Mouse (Mus musculus) hindbrain, embryonic 16.5 days (tissue): ENCODE measurements around the gene Nosip. TPM values are rescaled to one million over a fixed set of nuclear protein-coding genes. Genes with fewer than 3 reads are reported as not detected.
"Not testable (repeated sequence)": the region's sequence is repeated elsewhere in the genome, so short reads cannot be mapped to it uniquely, and the experiment has no call there.

ENCODE experiments used
- ATAC-seq: fragments of 200-750 bp; cut with Nextera tagmentation; 2 replicates; pipeline ENCODE4 v1.8.0; 2017; ENCODE audit warnings: moderate TSS enrichment, moderate library complexity
- H3K27ac ChIP-seq: fragments of 300-500 bp; sonication (generic); 2 replicates; pipeline ENCODE4 v1.5.1; 2014; ENCODE audit warnings: low read depth, mild to moderate bottlenecking, control low read depth, low read length, moderate library complexity
- H3K27me3 ChIP-seq: fragments of 300-500 bp; sonication (generic); replicated peaks from 2 replicates; pipeline ENCODE4 v1.6.1; 2014; ENCODE audit warnings: low read length; ENCODE audit not compliant: control insufficient read depth, insufficient read depth
- H3K36me3 ChIP-seq: fragments of 300-500 bp; sonication (generic); 2 replicates; pipeline ENCODE4 v1.6.1; 2014; ENCODE audit warnings: mild to moderate bottlenecking, low read length, moderate library complexity, mixed read lengths; ENCODE audit not compliant: control insufficient read depth, insufficient read depth
- H3K4me1 ChIP-seq: fragments of 300-500 bp; sonication (generic); 2 replicates; pipeline ENCODE4 v1.6.1; 2014; ENCODE audit warnings: low read depth, low read length; ENCODE audit not compliant: control insufficient read depth, insufficient read depth
- H3K4me2 ChIP-seq: fragments of 300-500 bp; sonication (generic); 2 replicates; pipeline ENCODE4 v1.6.1; 2014; ENCODE audit warnings: mild to moderate bottlenecking, low read length, control low read depth, moderate library complexity
- H3K4me3 ChIP-seq: fragments of 300-500 bp; sonication (generic); 2 replicates; pipeline ENCODE4 v1.5.1; 2014; ENCODE audit warnings: mild to moderate bottlenecking, low read length, control low read depth, moderate library complexity
- H3K9ac ChIP-seq: fragments of 300-500 bp; sonication (generic); 2 replicates; pipeline ENCODE4 v1.6.1; 2014; ENCODE audit warnings: low read depth, mild to moderate bottlenecking, control low read depth, low read length, moderate library complexity
- H3K9me3 ChIP-seq: fragments of 300-500 bp; sonication (generic); 2 replicates; pipeline ENCODE4 v1.6.1; 2014; ENCODE audit warnings: mild to moderate bottlenecking, low read length, moderate library complexity; ENCODE audit not compliant: control insufficient read depth
- WGBS: fragments of 180-500 bp; shearing (Covaris S2); extraction: QIAGEN DNeasy Blood & Tissue Kit; methylation state at CpG from one replicate; pipeline ENCODE4 v1.1.7; 2014; 5-methylcytosine and 5-hydroxymethylcytosine counted together
- polyA plus RNA-seq: library from polyadenylated mRNA; unstranded; fragments of >200 nt; fragmentation: Nextera tagmentation; extraction: Ambion mirVana; gene quantifications from 2 replicates; pipeline ENCODE4 v1.2.1, GENCODE M21; 2015

The Nosip gene
- polyA plus RNA-seq, 1 experiment from 2014 or later, result 69.0 TPM

DNA sequence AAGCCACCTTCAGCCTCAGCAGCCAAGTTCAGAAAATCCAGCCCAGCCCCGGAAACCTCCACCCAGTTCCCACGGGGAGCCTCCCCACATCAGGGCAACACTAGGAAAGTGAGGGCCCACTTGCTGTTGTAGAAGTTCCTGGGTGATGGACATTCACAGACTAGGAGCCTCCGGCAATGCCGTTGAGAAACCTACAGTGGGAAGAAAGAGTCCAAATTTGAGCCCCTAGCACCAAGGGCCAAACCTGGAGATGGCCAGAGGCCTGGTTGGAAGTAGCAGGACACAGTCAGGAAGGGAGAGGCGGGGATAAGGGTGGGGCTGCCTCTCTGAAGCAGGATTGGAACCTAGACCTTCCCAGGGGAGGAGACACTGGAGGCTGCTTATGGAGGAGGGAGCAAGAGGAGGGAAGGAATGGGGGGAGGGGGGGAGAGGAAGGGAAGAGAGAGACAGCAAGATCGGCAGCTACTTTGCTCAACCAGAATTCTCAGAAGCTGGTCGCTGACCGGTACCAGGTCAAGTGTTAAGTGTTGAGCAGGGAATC lies 43.1 kb upstream of the Nosip start:
- Histone ChIP-seq H3K27ac (no peak overlapping the region), H3K4me3 (peak overlapping the region; percentile 2; the same call in 1 of the 2 replicates)

DNA sequence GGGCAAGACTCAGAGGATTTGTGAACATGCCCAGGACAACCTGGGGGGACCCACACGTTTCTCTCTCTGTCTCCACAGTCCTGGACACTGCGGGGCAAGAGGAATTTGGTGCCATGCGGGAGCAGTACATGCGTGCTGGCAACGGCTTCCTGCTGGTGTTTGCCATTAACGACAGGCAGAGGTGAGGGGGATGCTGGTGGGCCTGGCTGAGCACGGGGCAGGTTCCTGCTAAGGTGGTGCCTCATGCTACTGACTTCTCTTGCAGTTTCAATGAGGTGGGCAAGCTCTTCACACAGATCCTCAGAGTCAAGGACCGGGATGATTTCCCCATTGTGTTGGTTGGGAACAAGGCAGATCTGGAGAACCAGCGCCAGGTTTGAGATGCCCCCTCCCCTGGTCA lies 42.0 kb upstream of the Nosip start:
- no peak overlapping the region for H3K9ac ChIP-seq
- H3K27ac ChIP-seq, result no peak overlapping the region
- peaks cover 10% of the 10 kb centered on the region for H3K4me1 ChIP-seq
- no peaks in the 10 kb centered on the region for H3K36me3 ChIP-seq
- WGBS, result 74% methylated on average over 9 of the region's 9 CpGs
- no peaks in the 10 kb centered on the region for H3K27me3 ChIP-seq
- H3K4me3 ChIP-seq, result no peak overlapping the region
- no peak overlapping the region for H3K4me2 ChIP-seq
- ATAC-seq, result no peak
- no peaks in the 10 kb centered on the region for H3K9me3 ChIP-seq

More for the DNA sequence above, 43.1 kb upstream of the Nosip start:
- ATAC-seq, result no peak
- no peaks in the 10 kb centered on the region for H3K27me3 ChIP-seq
- H3K9ac ChIP-seq, result peak overlapping the region; percentile 31; the same call in 1 of the 2 replicates
- WGBS, result 48% methylated on average over 8 of the region's 8 CpGs
- H3K36me3 ChIP-seq, result no peaks in the 10 kb centered on the region
- H3K4me1 ChIP-seq, result peaks cover 20% of the 10 kb centered on the region
- H3K4me2 ChIP-seq, result peak overlapping the region; percentile 93
- no peaks in the 10 kb centered on the region for H3K9me3 ChIP-seq

DNA sequence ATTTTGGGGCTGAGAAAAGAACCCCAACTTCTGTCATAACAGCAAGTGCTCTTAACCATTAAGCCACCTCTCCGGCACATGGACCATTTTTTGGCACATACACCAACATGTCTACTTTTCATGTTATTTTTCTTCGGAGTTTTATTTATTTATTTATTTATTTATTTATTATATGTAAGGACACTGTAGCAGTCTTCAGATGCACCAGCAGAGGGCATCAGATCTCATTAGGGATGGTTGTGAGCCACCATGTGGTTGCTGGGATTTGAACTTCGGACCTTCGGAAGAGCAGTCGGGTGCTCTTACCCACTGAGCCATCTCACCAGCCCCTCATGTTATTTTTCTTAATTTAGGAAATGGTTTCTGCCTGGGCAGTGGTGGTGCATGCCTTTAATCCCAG lies 38.5 kb upstream of the Nosip start:
- H3K36me3 ChIP-seq, result peaks cover 16% of the 10 kb centered on the region
- not testable (repeated sequence) for H3K9me3 ChIP-seq, H3K4me1 ChIP-seq, H3K4me2 ChIP-seq, H3K27ac ChIP-seq, ATAC-seq, H3K4me3 ChIP-seq, H3K27me3 ChIP-seq, H3K9ac ChIP-seq
- 76% methylated on average over 5 of the region's 5 CpGs for WGBS

DNA sequence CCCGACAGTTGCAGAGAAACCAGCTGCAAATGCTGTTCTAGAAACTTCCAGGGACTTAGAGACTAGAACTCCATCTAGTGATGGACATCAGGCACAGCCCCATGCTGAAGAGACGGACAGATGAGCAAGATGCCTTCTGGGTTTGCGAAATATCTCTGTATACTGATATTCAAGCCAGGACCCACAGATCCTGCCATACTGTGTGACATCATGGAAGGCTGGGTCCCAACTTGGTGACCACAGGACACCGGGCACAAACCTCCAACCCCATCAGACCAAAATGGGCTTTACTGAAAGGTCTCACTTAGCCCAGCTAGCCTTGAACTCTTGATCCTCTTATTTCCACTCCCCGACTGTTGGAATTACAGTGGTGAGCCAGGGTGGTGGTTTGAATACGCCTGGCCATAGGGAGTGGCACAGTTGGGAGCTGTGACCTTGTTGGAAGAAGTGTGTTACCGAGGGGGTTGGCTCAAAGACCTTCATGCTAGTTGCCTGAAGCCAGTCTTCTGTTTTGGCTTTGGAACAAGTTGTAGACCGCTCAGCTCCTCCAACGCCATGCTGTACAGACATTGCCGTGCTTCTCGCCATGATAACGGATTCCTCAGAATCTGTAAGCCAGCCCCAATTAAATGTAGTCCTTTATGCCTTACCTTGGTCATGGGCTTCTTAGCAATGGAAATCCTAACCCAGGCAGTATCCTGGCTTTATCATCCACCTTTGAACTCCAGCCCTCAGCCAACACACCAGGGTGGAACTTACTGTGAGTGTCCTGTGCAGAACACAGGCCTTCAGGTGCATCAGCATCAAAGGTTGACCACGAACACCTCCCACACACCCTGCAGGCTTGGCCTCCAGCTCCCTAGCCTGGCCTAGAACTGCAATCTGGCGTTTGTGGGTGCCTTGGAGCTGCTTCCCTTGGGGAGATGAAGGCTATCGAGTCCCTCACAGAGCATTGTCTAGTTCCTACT lies 37.7 kb upstream of the Nosip start:
- no peak overlapping the region for H3K4me3 ChIP-seq
- peaks cover 21% of the 10 kb centered on the region for H3K36me3 ChIP-seq
- peaks cover 2% of the 10 kb centered on the region; the same call in 1 of the 2 replicates for H3K4me1 ChIP-seq
- H3K4me2 ChIP-seq, result no peak overlapping the region
- H3K27me3 ChIP-seq, result no peaks in the 10 kb centered on the region
- no peak overlapping the region for H3K9ac ChIP-seq
- no peaks in the 10 kb centered on the region for H3K9me3 ChIP-seq
- no peak overlapping the region for H3K27ac ChIP-seq
- 88% methylated on average over 15 of the region's 15 CpGs for WGBS
- no peak for ATAC-seq

DNA sequence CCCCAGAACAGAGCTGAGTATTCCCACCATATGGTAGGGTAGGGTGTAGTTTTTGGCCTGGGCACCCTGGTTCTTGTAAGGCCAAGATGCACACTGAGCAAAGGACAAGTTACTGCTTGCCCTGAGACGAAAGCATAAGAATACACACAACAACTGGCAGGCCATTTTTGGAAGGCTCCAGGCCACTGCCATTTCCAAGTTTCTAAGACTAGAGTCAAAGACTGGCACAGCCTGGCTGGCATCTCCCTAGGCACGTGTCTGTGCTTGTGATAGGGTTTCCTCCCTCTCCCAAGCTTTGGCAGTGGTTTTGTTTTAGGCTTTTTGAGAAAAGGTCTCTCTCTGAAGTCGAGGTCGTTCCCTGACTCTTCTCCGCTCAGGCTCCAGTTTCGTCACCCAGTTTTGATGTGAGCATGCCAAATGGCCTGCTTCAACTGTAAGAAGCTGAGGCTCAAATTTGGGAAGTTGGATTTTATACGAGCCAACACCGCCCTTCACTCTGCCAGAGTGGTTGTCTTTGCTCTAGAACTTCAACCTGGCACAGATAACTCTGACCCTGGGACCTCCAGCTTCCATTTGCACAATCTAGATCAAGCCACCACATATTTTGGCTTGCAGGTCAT lies 36.5 kb upstream of the Nosip start:
- H3K36me3 ChIP-seq, result peaks cover 28% of the 10 kb centered on the region
- H3K27me3 ChIP-seq, result no peaks in the 10 kb centered on the region
- H3K4me3 ChIP-seq, result no peak overlapping the region
- 79% methylated on average over 8 of the region's 8 CpGs for WGBS
- H3K4me2 ChIP-seq, result no peak overlapping the region
- H3K4me1 ChIP-seq, result peaks cover 2% of the 10 kb centered on the region; the same call in 1 of the 2 replicates
- 0 out of 2 replicates have a peak overlapping the region, but pooled peaks have one; percentile 7 for H3K9ac ChIP-seq
- no peaks in the 10 kb centered on the region for H3K9me3 ChIP-seq
- 0 out of 2 replicates have a peak overlapping the region, but pooled peaks have one; percentile 9 for H3K27ac ChIP-seq
- ATAC-seq, result no peak

DNA sequence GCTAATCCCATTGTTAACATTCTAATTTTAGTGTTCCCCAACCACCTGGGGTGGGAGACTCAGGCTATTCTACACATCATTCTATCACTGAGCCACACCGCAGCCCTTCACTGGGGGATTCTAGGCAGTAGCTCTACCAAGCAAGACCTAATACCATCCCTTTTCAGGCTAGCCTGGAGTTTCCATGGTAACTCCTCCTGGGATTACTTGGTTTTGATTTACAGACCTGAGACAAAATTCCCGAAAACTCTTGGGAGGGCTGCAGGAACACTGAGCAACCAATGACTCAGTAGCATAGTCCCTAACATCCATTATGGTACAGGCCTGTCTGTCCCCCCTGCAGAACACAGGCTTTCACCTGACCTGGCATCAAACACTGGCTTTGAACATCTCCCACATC lies 36.0 kb upstream of the Nosip start:
- Histone ChIP-seq H3K4me2 (no peak overlapping the region), H3K9ac (no peak overlapping the region), H3K4me3 (no peak overlapping the region), H3K36me3 (peaks cover 33% of the 10 kb centered on the region), H3K27ac (no peak overlapping the region; the same call in 1 of the 2 replicates), H3K4me1 (peaks cover 2% of the 10 kb centered on the region; the same call in 1 of the 2 replicates), H3K27me3 (no peaks in the 10 kb centered on the region), H3K9me3 (no peaks in the 10 kb centered on the region)
- ATAC-seq, result 0 out of 2 replicates have a peak, but pooled peaks have one; percentile 27
- 39% methylated on average over 2 of the region's 2 CpGs for WGBS

DNA sequence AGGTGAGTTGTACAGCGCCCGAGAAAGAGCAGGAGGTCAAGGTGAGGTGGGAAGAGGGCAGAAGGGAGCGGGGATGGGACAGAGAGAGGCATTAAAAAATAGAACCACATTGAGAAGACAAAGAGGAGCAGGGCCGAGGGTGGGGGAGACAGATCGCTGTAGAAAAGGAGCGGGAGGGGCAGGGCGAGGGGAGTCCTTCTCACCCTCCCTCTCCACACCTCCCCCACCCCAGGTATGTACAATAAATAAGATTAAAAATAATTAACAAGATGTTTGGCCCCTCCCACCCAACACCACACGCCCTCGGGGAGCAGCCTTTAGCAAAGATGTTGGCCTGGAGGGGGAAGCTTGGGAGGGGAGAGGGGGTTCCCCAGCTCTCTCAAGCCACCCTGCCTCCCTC lies 34.5 kb upstream of the Nosip start:
- ATAC-seq, result no peak
- H3K36me3 ChIP-seq, result peaks cover 40% of the 10 kb centered on the region
- 95% methylated on average over 9 of the region's 9 CpGs for WGBS

DNA sequence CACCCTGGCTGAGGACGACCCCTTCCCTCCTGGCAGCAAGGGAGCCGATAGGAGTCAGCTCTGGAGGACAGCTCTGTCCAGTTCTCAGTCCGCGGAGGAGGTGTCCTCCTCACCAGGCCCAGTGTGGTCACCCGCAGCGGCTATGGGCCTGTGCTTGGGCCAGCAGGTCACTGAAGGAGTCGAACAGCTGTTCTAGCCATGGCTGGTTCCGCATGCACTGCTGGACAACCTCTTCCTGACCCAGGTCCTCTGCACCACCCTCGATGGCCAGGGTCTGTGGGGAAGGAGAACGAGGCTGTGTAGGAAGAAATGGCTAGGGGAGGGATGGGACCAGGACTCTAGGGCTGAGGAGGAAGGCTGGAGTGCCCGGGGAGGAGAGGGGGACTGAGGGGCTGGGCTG lies 33.9 kb upstream of the Nosip start:
- Histone ChIP-seq H3K9ac (no peak overlapping the region), H3K9me3 (no peaks in the 10 kb centered on the region), H3K4me1 (peaks cover 2% of the 10 kb centered on the region; the same call in 1 of the 2 replicates), H3K36me3 (peaks cover 45% of the 10 kb centered on the region), H3K4me2 (no peak overlapping the region), H3K27ac (no peak overlapping the region), H3K4me3 (no peak overlapping the region), H3K27me3 (no peaks in the 10 kb centered on the region)
- no peak for ATAC-seq
- 92% methylated on average over 11 of the region's 11 CpGs for WGBS

More for the DNA sequence above, 34.5 kb upstream of the Nosip start:
- no peak overlapping the region for H3K4me2 ChIP-seq
- H3K9ac ChIP-seq, result no peak overlapping the region
- H3K4me3 ChIP-seq, result no peak overlapping the region
- no peak overlapping the region for H3K27ac ChIP-seq
- H3K27me3 ChIP-seq, result no peaks in the 10 kb centered on the region
- H3K4me1 ChIP-seq, result peaks cover 2% of the 10 kb centered on the region; the same call in 1 of the 2 replicates
- H3K9me3 ChIP-seq, result no peaks in the 10 kb centered on the region

DNA sequence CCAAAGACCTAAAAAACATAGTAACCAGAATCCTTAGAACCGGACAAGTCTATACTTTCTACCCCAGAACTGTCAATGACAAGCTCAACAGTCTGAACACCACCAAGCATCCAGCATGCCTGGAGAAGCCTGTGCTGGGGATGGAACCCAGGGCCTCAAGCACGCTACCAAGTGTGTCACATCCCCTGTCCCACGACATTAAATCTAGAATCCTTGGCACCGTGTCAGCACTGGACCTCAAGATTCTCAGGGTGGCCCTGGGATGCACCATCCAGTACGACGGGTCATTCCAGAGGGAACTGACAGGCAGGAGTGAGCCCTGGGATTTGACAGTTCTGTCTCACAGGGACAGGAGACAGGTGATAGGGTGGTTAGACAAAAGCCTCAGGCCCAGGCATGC lies 32.2 kb upstream of the Nosip start:
- WGBS, result 92% methylated on average over 6 of the region's 6 CpGs
- Histone ChIP-seq H3K4me3 (no peak overlapping the region), H3K9me3 (no peaks in the 10 kb centered on the region), H3K9ac (no peak overlapping the region), H3K27ac (no peak overlapping the region), H3K4me1 (peaks cover 2% of the 10 kb centered on the region; the same call in 1 of the 2 replicates), H3K36me3 (peaks cover 61% of the 10 kb centered on the region), H3K27me3 (no peaks in the 10 kb centered on the region), H3K4me2 (no peak overlapping the region)
- ATAC-seq, result no peak
